Mouse (Mus musculus): ENCODE measurements around the gene Ccdc194. TPM values are rescaled to one million over a fixed set of nuclear protein-coding genes. Genes with fewer than 3 reads are reported as not detected.
"Not testable (repeated sequence)": the region's sequence is repeated elsewhere in the genome, so short reads cannot be mapped to it uniquely, and the experiment has no call there.

The Ccdc194 gene
- polyA plus RNA-seq, 1 experiment from 2014 or later: 0.51 TPM

DNA sequence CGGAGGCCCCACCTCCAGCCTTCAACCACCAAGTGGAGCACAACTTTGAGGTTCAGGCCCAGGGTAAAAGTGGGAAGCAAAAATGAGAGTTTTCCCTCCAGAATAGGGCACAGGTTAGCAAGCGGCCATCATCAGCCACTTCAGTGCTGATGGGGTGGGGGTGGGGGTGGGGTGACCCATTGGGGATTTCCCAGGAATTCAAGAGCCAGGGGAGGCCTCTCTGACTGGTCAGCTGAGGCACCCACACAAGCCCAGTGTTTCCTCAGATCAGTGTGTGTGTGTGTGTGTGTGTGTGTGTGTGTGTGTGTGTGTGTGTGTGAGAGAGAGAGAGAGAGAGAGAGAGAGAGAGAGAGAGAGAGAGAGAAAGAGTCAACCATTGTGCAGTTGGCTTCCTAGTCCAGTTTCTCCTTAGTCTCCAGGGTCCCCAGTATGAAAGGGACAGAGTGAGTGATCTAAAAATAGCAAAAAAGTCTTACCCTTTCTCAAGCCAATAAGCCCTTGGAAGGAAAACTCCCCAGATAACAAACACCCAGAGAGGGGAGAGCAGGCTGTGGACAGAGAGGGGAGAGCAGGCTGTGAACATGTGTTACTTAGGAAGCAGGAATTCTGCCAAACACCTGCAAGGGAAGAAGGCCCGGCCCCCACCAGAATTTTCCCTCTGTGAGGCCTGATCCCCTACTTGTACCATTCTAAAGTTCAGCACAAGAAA is 1.8 kb upstream of the Ccdc194 start:
- 43% methylated on average over 3 of the region's 3 CpGs for WGBS
- no peak for ATAC-seq (ENCODE audit: low FRiP score)

GRCm38 (mm10) chr8:71526272-71526671 is 761 bp upstream of the Ccdc194 start:
- H3K4me1 ChIP-seq (replicated peaks; ENCODE audit: control insufficient read depth, insufficient read depth, low read length): 0 out of 2 replicates have a peak, but pooled peaks cover 2% of the 10 kb centered on the region
- H3K9ac ChIP-seq (ENCODE audit: low read depth, low read length): no peak overlapping the region
- no peak overlapping the region for H3K4me2 ChIP-seq (replicated peaks; ENCODE audit: low read depth, low read length)
- peak; percentile 29 for DNase-seq (ENCODE audit: low spot score)
- H3K9me3 ChIP-seq (ENCODE audit: control insufficient read depth, low read length): no peaks in the 10 kb centered on the region
- WGBS: 6% methylated on average over 6 of the region's 6 CpGs
- H3K27me3 ChIP-seq (ENCODE audit: control insufficient read depth, insufficient read depth, low read length): peaks cover 27% of the 10 kb centered on the region
- no peak overlapping the region for H3K27ac ChIP-seq (ENCODE audit: low read depth, low read length)
- H3K4me3 ChIP-seq (ENCODE audit: low read depth, low read length): no peak overlapping the region
- ATAC-seq (ENCODE audit: low FRiP score): no peak
- no peaks in the 10 kb centered on the region for H3K36me3 ChIP-seq (ENCODE audit: control insufficient read depth, insufficient read depth, low read length)

More for the DNA sequence above, 1.8 kb upstream of the Ccdc194 start:
- no peak for DNase-seq (ENCODE audit: low spot score)
- Histone ChIP-seq H3K9me3 (ENCODE audit: control insufficient read depth, low read length) (no peaks in the 10 kb centered on the region), H3K27me3 (ENCODE audit: control insufficient read depth, insufficient read depth, low read length) (peaks cover 27% of the 10 kb centered on the region), H3K4me1 (replicated peaks; ENCODE audit: control insufficient read depth, insufficient read depth, low read length) (0 out of 2 replicates have a peak, but pooled peaks cover 2% of the 10 kb centered on the region), H3K4me3 (ENCODE audit: low read depth, low read length) (no peak overlapping the region), H3K27ac (ENCODE audit: low read depth, low read length) (no peak overlapping the region), H3K4me2 (replicated peaks; ENCODE audit: low read depth, low read length) (no peak overlapping the region), H3K36me3 (ENCODE audit: control insufficient read depth, insufficient read depth, low read length) (no peaks in the 10 kb centered on the region), H3K9ac (ENCODE audit: low read depth, low read length) (no peak overlapping the region)

DNA sequence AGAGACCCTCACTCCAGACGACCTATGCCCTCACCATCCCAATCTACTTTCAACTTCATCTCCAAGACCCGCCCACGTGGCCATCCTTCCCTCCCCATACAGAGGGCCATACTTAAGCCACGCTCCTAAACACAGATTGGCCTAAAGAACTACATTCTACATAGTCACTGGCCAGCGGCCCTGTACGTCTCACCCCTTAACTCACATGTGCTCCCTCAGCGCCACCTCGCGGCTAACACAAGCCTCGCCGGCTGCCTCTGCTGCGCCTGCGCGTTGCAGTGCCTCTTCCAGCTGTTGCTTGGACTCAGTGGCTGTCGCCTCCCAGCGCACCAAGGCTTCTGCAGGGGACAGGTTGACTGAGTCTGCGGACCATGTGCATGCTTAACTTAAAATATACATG is 3.9 kb downstream of the Ccdc194 start:
- no peaks in the 10 kb centered on the region for H3K36me3 ChIP-seq (ENCODE audit: control insufficient read depth, insufficient read depth, low read length)
- H3K27me3 ChIP-seq (ENCODE audit: control insufficient read depth, insufficient read depth, low read length): peaks cover 22% of the 10 kb centered on the region
- no peak overlapping the region for H3K27ac ChIP-seq (ENCODE audit: low read depth, low read length)
- H3K9me3 ChIP-seq (ENCODE audit: control insufficient read depth, low read length): no peaks in the 10 kb centered on the region
- no peak overlapping the region for H3K4me3 ChIP-seq (ENCODE audit: low read depth, low read length)
- no peak overlapping the region for H3K9ac ChIP-seq (ENCODE audit: low read depth, low read length)
- H3K4me2 ChIP-seq (replicated peaks; ENCODE audit: low read depth, low read length): no peak overlapping the region
- WGBS: 6% methylated on average over 17 of the region's 17 CpGs
- peaks cover 7% of the 10 kb centered on the region; the same call in 1 of the 2 replicates for H3K4me1 ChIP-seq (replicated peaks; ENCODE audit: control insufficient read depth, insufficient read depth, low read length)
- ATAC-seq (ENCODE audit: low FRiP score) (peak; percentile 69), DNase-seq (ENCODE audit: low spot score) (peak; percentile 97)

DNA sequence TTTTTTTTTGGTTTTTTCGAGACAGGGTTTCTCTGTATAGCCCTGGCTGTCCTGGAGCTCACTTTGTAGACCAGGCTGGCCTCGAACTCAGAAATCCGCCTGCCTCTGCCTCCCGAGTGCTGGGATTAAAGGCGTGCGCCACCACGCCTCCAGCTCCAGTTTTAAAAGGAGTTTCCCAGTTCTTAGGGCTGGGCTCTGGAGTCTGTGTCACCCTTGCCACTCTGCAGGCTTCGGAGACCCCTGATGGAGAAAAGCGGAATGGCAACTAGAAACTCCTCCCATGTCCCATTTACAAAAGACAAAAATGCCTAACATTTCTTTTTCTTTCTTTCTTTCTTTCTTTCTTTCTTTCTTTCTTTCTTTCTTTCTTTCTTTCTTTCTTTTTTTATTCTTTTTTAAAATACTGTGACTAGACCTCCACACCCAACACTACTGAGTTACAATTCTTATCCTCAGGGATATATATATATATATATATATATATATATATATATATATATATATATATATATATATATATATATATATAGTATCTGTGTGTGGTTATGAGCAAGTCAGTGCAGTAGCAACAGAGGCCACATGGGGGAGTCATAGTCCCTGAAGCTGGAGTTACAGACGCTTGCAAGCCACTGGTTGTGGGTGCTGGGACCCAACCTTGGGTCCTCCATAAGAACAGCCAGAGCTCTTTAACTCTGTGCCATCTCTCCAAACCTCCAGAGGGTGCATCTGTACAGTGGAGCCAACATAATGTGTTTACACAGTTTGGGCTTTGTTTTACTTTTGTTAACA is 6.3 kb downstream of the Ccdc194 start:
- not testable (repeated sequence) for H3K9ac ChIP-seq (ENCODE audit: low read depth, low read length); H3K4me1 ChIP-seq (replicated peaks; ENCODE audit: control insufficient read depth, insufficient read depth, low read length); H3K4me2 ChIP-seq (replicated peaks; ENCODE audit: low read depth, low read length); H3K27me3 ChIP-seq (ENCODE audit: control insufficient read depth, insufficient read depth, low read length); H3K4me3 ChIP-seq (ENCODE audit: low read depth, low read length); H3K27ac ChIP-seq (ENCODE audit: low read depth, low read length); H3K36me3 ChIP-seq (ENCODE audit: control insufficient read depth, insufficient read depth, low read length); H3K9me3 ChIP-seq (ENCODE audit: control insufficient read depth, low read length); ATAC-seq (ENCODE audit: low FRiP score)
- peak; percentile 85 for DNase-seq (ENCODE audit: low spot score)
- 36% methylated on average over 8 of the region's 10 CpGs for whole genome bisulfite sequencing

- no peaks in the 10 kb centered on the region for H3K36me3 ChIP-seq (ENCODE audit: control insufficient read depth, insufficient read depth, low read length)
- no peak overlapping the region for H3K9ac ChIP-seq (ENCODE audit: low read depth, low read length)
- DNase-seq (ENCODE audit: low spot score) (peak; percentile 51), ATAC-seq (ENCODE audit: low FRiP score) (peak; percentile 25; the same call in 1 of the 2 replicates)
- WGBS: 10% methylated on average over 6 of the region's 6 CpGs
- H3K4me1 ChIP-seq (replicated peaks; ENCODE audit: control insufficient read depth, insufficient read depth, low read length): peaks cover 5% of the 10 kb centered on the region; the same call in 1 of the 2 replicates
- H3K27me3 ChIP-seq (ENCODE audit: control insufficient read depth, insufficient read depth, low read length): no peaks in the 10 kb centered on the region
- no peaks in the 10 kb centered on the region for H3K9me3 ChIP-seq (ENCODE audit: control insufficient read depth, low read length)
- H3K4me3 ChIP-seq (ENCODE audit: low read depth, low read length): no peak overlapping the region
- H3K27ac ChIP-seq (ENCODE audit: low read depth, low read length): no peak overlapping the region
- no peak overlapping the region for H3K4me2 ChIP-seq (replicated peaks; ENCODE audit: low read depth, low read length)
Measured at GRCm38 (mm10) chr8:71516786-71517185, 8.7 kb downstream of the Ccdc194 start.

DNA sequence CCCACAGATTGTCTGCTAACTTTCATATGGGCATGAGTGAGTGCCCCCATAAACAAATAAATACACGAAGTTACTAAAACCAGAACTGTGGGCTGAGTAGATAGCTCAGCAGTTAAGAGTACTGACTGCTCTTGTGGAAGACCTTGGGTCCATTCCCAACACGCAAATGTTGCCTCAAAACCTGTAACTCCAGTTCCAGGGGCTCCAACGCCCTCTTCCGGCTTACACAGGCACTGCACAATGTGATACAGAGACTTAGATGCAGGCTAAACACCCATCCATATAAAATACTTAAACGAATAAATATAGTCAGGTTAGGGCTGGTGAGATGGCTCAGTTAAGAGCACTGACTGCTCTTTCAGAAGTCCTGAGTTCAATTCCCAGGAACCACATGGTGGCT is 10.5 kb downstream of the Ccdc194 start:
- Histone ChIP-seq H3K4me2 (replicated peaks; ENCODE audit: low read depth, low read length) (no peak overlapping the region), H3K27me3 (ENCODE audit: control insufficient read depth, insufficient read depth, low read length) (peaks cover 2% of the 10 kb centered on the region; the same call in 1 of the 2 replicates), H3K27ac (ENCODE audit: low read depth, low read length) (no peak overlapping the region), H3K36me3 (ENCODE audit: control insufficient read depth, insufficient read depth, low read length) (no peaks in the 10 kb centered on the region), H3K4me3 (ENCODE audit: low read depth, low read length) (no peak overlapping the region), H3K9me3 (ENCODE audit: control insufficient read depth, low read length) (no peaks in the 10 kb centered on the region), H3K9ac (ENCODE audit: low read depth, low read length) (no peak overlapping the region), H3K4me1 (replicated peaks; ENCODE audit: control insufficient read depth, insufficient read depth, low read length) (peaks cover 5% of the 10 kb centered on the region; the same call in 1 of the 2 replicates)
- DNase-seq (ENCODE audit: low spot score): no peak
- ATAC-seq (ENCODE audit: low FRiP score): no peak
- 68% methylated on average over 5 of the region's 5 CpGs for WGBS

DNA sequence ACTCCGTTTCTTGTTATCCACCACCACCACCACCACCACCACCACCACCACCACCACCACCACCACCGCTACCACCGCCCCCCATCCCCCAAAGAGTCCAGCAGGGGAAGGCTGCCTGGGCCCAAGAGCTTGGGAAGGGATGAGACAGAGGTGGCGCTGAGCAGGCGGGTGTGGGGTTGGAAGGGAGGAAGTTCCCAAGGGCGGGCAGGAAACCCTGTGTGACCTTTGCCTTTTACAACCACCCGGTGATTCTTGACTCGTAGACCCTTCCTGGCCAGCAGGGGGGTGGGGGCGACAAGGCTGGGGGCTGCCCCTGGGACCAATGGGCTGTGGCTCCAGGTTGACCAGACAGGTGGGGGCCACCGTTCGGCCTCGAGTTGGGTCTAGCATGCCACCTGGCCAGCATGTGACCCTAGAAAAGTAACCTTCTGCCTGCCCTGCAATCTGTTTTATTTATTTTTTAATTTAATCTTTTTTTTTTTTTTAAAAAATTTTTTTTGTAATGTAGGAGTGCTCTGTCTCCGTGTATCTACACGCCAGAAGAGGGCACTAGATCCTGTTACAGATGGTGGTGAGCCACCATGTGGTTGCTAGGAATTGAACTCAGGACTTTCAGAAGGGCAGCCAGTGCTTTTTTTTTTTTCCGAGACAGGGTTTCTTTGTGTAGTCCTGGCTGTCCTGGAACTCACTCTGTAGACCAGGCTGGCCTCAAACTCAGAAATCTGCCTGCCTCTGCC is 12.3 kb downstream of the Ccdc194 start:
- WGBS: 72% methylated on average over 15 of the region's 15 CpGs
- Histone ChIP-seq H3K27me3 (ENCODE audit: control insufficient read depth, insufficient read depth, low read length) (peaks cover 16% of the 10 kb centered on the region), H3K9ac (ENCODE audit: low read depth, low read length) (no peak overlapping the region), H3K4me2 (replicated peaks; ENCODE audit: low read depth, low read length) (no peak overlapping the region), H3K4me3 (ENCODE audit: low read depth, low read length) (no peak overlapping the region), H3K27ac (ENCODE audit: low read depth, low read length) (no peak overlapping the region), H3K36me3 (ENCODE audit: control insufficient read depth, insufficient read depth, low read length) (no peaks in the 10 kb centered on the region), H3K9me3 (ENCODE audit: control insufficient read depth, low read length) (no peaks in the 10 kb centered on the region), H3K4me1 (replicated peaks; ENCODE audit: control insufficient read depth, insufficient read depth, low read length) (peaks cover 5% of the 10 kb centered on the region; the same call in 1 of the 2 replicates)
- DNase-seq (ENCODE audit: low spot score) (no peak), ATAC-seq (ENCODE audit: low FRiP score) (no peak)

DNA sequence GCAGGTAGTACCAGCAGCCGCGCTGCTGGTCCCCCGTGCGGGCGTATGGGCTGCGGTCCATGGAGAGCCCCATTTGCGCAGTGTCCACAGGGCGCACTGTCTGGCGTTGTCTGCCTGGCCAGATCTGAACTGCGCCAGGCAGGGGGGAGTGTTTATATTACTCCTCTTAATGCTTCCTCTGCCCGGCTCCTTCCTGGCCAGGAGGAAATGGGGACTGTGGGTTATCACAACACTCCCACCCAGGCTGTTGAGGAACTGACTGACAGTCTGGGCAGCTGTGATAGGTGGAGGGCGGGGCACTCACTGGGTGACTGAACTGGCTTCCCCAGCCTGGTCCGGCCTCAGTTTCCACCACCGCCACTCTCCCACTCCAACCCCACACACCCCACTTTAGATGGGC is 13.9 kb downstream of the Ccdc194 start, which contains the start of gene Plvap:
Gene Plvap, minus strand, starts transcription at position 109 of the 400 bp plus-strand sequence.
- H3K9ac ChIP-seq (ENCODE audit: low read depth, low read length): no peak within 1 kb of the TSS
- peaks cover 32% of the 10 kb centered on the region for H3K27me3 ChIP-seq (ENCODE audit: control insufficient read depth, insufficient read depth, low read length)
- ATAC-seq (ENCODE audit: low FRiP score): no peak
- H3K4me1 ChIP-seq (replicated peaks; ENCODE audit: control insufficient read depth, insufficient read depth, low read length): peaks cover 4% of the 10 kb centered on the region; the same call in 1 of the 2 replicates
- no peak within 1 kb of the TSS for H3K4me3 ChIP-seq (ENCODE audit: low read depth, low read length)
- 50% methylated on average over 14 of the region's 14 CpGs for WGBS
- no peak within 1 kb of the TSS for H3K4me2 ChIP-seq (replicated peaks; ENCODE audit: low read depth, low read length)
- no peaks in the 10 kb centered on the region for H3K9me3 ChIP-seq (ENCODE audit: control insufficient read depth, low read length)
- DNase-seq (ENCODE audit: low spot score): no peak
- no peaks in the 10 kb centered on the region for H3K36me3 ChIP-seq (ENCODE audit: control insufficient read depth, insufficient read depth, low read length)
- no peak within 1 kb of the TSS for H3K27ac ChIP-seq (ENCODE audit: low read depth, low read length)
